Mouse (Mus musculus) stomach, postnatal 0 days (tissue): ENCODE data around the gene Med13l.

Source experiments
- CTCF ChIP-seq: IDR thresholded peaks from 2 replicates; pipeline ENCODE4 v1.5.1; 2016; ENCODE audit warnings: antibody characterized with exemption, low read depth, mild to moderate bottlenecking, moderate library complexity
- EP300 ChIP-seq: optimal IDR thresholded peaks from 2 replicates; pipeline ENCODE3; 2016; ENCODE audit warnings: antibody characterized with exemption

DNA sequence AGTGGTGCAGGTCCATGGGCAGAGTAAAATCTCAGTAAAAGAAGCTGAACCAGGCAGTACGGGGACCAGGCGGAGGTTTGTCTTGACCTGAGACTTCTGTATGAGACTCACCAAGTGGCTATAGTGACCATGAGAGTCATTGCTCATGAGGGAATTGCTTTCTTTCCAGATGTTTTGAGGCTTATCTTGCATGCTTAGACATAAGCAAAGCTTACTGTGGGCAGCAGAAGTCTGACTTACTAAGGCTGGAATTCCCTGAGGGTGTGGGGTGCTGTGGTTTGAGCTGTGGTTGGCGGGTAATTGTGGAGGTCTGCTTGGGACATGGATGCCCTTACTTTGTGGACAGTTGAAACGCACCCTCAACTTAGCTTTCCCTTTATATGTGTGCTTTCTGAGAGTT, 67.7 kb downstream of the Med13l start:
- no peak for TF ChIP-seq CTCF
- TF ChIP-seq EP300: no peak
